Mouse (Mus musculus) layer of hippocampus, adult 9-10 months (tissue): Measurements from ENCODE around the gene Vmn1r197.
A peak's percentile ranks its signal among the peaks of the same experiment; 100 is the strongest.
"Not testable (repeated sequence)": the region's sequence is repeated elsewhere in the genome, so short reads cannot be mapped to it uniquely, and the experiment has no call there.

Experiments
- DNase-seq: peaks from one replicate; pipeline ENCODE4 v3.0.0; 2022; ENCODE audit warnings: low spot score

The Vmn1r197 gene

GRCm38 (mm10) chr13:22324289-22324688, at the start of gene Vmn1r197:
Gene Vmn1r197 (plus strand): TSS chr13:22324589.
- DNase-seq: no peak

GRCm38 (mm10) chr13:22284578-22284977, 39.8 kb upstream of the Vmn1r197 start:
- DNase-seq: no peak

- DNase-seq: no peak
Measured at GRCm38 (mm10) chr13:22289620-22290019, 34.8 kb upstream of the Vmn1r197 start, which contains the start of gene Vmn1r196. Gene Vmn1r196 (plus strand): TSS chr13:22289920.

GRCm38 (mm10) chr13:22308075-22308474, 16.3 kb upstream of the Vmn1r197 start:
- not testable (repeated sequence) for DNase-seq

GRCm38 (mm10) chr13:22315361-22315760, 9.0 kb upstream of the Vmn1r197 start:
- no peak for DNase-seq

GRCm38 (mm10) chr13:22317366-22317765, 7.0 kb upstream of the Vmn1r197 start:
- DNase-seq: no peak

GRCm38 (mm10) chr13:22320091-22320490, 4.3 kb upstream of the Vmn1r197 start:
- DNase-seq: no peak

GRCm38 (mm10) chr13:22333269-22333668, 8.9 kb downstream of the Vmn1r197 start:
- no peak for DNase-seq

- DNase-seq: no peak
Measured at GRCm38 (mm10) chr13:22335565-22335964, 11.2 kb downstream of the Vmn1r197 start.

GRCm38 (mm10) chr13:22350064-22350463, 25.7 kb downstream of the Vmn1r197 start, which contains the start of gene Vmn1r198:
Gene Vmn1r198 (plus strand): TSS chr13:22350364.
- no peak for DNase-seq

- no peak for DNase-seq
Measured at GRCm38 (mm10) chr13:22350813-22351212, 26.4 kb downstream of the Vmn1r197 start.

- DNase-seq: no peak
Measured at GRCm38 (mm10) chr13:22379518-22379917, 55.1 kb downstream of the Vmn1r197 start, which contains the start of gene Vmn1r199. Gene Vmn1r199 (plus strand): TSS chr13:22379818.

GRCm38 (mm10) chr13:22381128-22381527, 56.7 kb downstream of the Vmn1r197 start:
- DNase-seq: peak; percentile 39
